Mouse (Mus musculus) kidney, adult 2 months (tissue): ENCODE data around the gene Fermt2. TPM values are rescaled to one million over a fixed set of nuclear protein-coding genes. Genes with fewer than 3 reads are reported as not detected.

Experiments
- DNase-seq: peaks from one replicate; pipeline ENCODE4 v3.0.0; 2021
- H3K27ac ChIP-seq: fragments of 200-500 bp; 2 replicates; pipeline ENCODE4 v1.5.1; 2012; ENCODE audit warnings: low read depth, low read length, control low read depth, inconsistent platforms; ENCODE audit not compliant: insufficient read depth
- H3K27me3 ChIP-seq: fragments of 200-500 bp; replicated peaks from 2 replicates; pipeline ENCODE4 v1.6.1; 2012; ENCODE audit warnings: mild to moderate bottlenecking, moderate library complexity, low read length, inconsistent platforms; ENCODE audit not compliant: control insufficient read depth, insufficient read depth
- H3K36me3 ChIP-seq: fragments of 200-500 bp; 2 replicates; pipeline ENCODE4 v1.6.1; 2012; ENCODE audit warnings: mild to moderate bottlenecking, moderate library complexity, low read length, inconsistent platforms; ENCODE audit not compliant: control insufficient read depth, insufficient read depth
- H3K4me1 ChIP-seq: fragments of 200-500 bp; 2 replicates; pipeline ENCODE4 v1.6.1; 2011; ENCODE audit warnings: low read length; ENCODE audit not compliant: control insufficient read depth, insufficient read depth
- H3K4me3 ChIP-seq: fragments of 200-500 bp; 2 replicates; pipeline ENCODE4 v1.5.1; 2011; ENCODE audit warnings: mild to moderate bottlenecking, low read depth, low read length, control low read depth; ENCODE audit not compliant: insufficient read depth
- CTCF ChIP-seq: fragments of 200-500 bp; conservative IDR thresholded peaks from 2 replicates; pipeline ENCODE4 v1.5.1; 2011; ENCODE audit warnings: low read depth, mild to moderate bottlenecking, control low read depth, low read length, moderate library complexity, mixed read lengths; ENCODE audit not compliant: insufficient read depth, insufficient read length
- POLR2A ChIP-seq: fragments of 200-500 bp; IDR thresholded peaks from one replicate; pipeline ENCODE4 v1.6.1; 2011; ENCODE audit warnings: low read depth, low read length, control low read depth
- WGBS: fragments of 180-500 bp; shearing (Covaris S2); methylation state at CpG from one replicate; pipeline ENCODE4 v1.1.7; 2018; 5-methylcytosine and 5-hydroxymethylcytosine counted together
- polyA plus RNA-seq: library from polyadenylated mRNA; depleted of rRNA; stranded (reverse); fragments of >200 nt; gene quantifications from 2 replicates; pipeline ENCODE4 v1.2.3, GENCODE M21; 2012; rRNA removed

Gene Fermt2
- polyA plus RNA-seq, 1 experiment, result 47.2 TPM

DNA sequence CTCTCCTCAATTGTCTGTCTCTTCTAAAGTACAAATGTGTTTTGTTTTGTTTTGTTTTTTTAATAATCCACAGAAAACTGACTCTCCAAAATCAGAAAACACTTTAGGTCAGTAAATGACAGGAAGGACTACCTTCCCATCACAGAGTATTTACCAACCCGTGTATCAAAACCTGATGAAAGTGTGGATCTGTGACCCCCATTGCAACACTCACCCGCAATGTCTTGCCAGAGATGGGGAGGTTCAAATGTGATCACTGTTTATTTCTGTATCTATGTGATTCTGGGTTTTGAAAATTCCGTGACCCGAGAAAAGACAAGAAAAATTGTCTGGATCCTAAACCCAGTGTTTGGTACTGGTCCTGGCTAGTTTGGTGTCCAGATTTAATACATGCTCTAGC lies 113.7 kb downstream of the Fermt2 start:
- Histone ChIP-seq H3K36me3 (no peaks in the 10 kb centered on the region), H3K27ac (no peak overlapping the region), H3K4me3 (no peak overlapping the region), H3K4me1 (no peaks in the 10 kb centered on the region), H3K27me3 (no peaks in the 10 kb centered on the region)
- WGBS, result 89% methylated on average over 4 of the region's 4 CpGs
- DNase-seq, result no peak
- no peak for TF ChIP-seq POLR2A
- TF ChIP-seq CTCF, result no peak

Other genes with a start within 250 kb of the Fermt2 start
- 6.4 and 9.4 TPM in 2 replicates for gene Ero1l, start 211.3 kb downstream of the Fermt2 start, polyA plus RNA-seq
- 23.8 and 45.5 TPM in 2 replicates for gene Psmc6, start 200.3 kb downstream of the Fermt2 start, polyA plus RNA-seq
- 3.0 and 8.5 TPM in 2 replicates for gene Styx, start 179.0 kb downstream of the Fermt2 start, polyA plus RNA-seq
- gene Gnpnat1, start 125.2 kb downstream of the Fermt2 start, polyA plus RNA-seq, result 8.0 and 10.1 TPM in 2 replicates
- gene Ddhd1, start 128.0 kb upstream of the Fermt2 start, polyA plus RNA-seq, result 9.5 and 10.7 TPM in 2 replicates